Mouse (Mus musculus) kidney, adult 2 months (tissue): Measurements from ENCODE around the gene Gm16253. TPM values are rescaled to one million over a fixed set of nuclear protein-coding genes. Genes with fewer than 3 reads are reported as not detected.

Experiments
- DNase-seq: peaks from one replicate; pipeline ENCODE4 v3.0.0; 2021
- H3K27ac ChIP-seq: fragments of 200-500 bp; 2 replicates; pipeline ENCODE4 v1.5.1; 2012; ENCODE audit warnings: low read depth, low read length, control low read depth, inconsistent platforms; ENCODE audit not compliant: insufficient read depth
- H3K27me3 ChIP-seq: fragments of 200-500 bp; replicated peaks from 2 replicates; pipeline ENCODE4 v1.6.1; 2012; ENCODE audit warnings: mild to moderate bottlenecking, moderate library complexity, low read length, inconsistent platforms; ENCODE audit not compliant: control insufficient read depth, insufficient read depth
- H3K36me3 ChIP-seq: fragments of 200-500 bp; 2 replicates; pipeline ENCODE4 v1.6.1; 2012; ENCODE audit warnings: mild to moderate bottlenecking, moderate library complexity, low read length, inconsistent platforms; ENCODE audit not compliant: control insufficient read depth, insufficient read depth
- H3K4me1 ChIP-seq: fragments of 200-500 bp; 2 replicates; pipeline ENCODE4 v1.6.1; 2011; ENCODE audit warnings: low read length; ENCODE audit not compliant: control insufficient read depth, insufficient read depth
- H3K4me3 ChIP-seq: fragments of 200-500 bp; 2 replicates; pipeline ENCODE4 v1.5.1; 2011; ENCODE audit warnings: mild to moderate bottlenecking, low read depth, low read length, control low read depth; ENCODE audit not compliant: insufficient read depth
- CTCF ChIP-seq: fragments of 200-500 bp; conservative IDR thresholded peaks from 2 replicates; pipeline ENCODE4 v1.5.1; 2011; ENCODE audit warnings: low read depth, mild to moderate bottlenecking, control low read depth, low read length, moderate library complexity, mixed read lengths; ENCODE audit not compliant: insufficient read depth, insufficient read length
- POLR2A ChIP-seq: fragments of 200-500 bp; IDR thresholded peaks from one replicate; pipeline ENCODE4 v1.6.1; 2011; ENCODE audit warnings: low read depth, low read length, control low read depth
- WGBS: fragments of 180-500 bp; shearing (Covaris S2); methylation state at CpG from one replicate; pipeline ENCODE4 v1.1.7; 2018; 5-methylcytosine and 5-hydroxymethylcytosine counted together
- polyA plus RNA-seq: library from polyadenylated mRNA; depleted of rRNA; stranded (reverse); fragments of >200 nt; gene quantifications from 2 replicates; pipeline ENCODE4 v1.2.3, GENCODE M21; 2012

Gm16253 gene
- polyA plus RNA-seq, 1 experiment: not detected

- H3K36me3 ChIP-seq: no peaks in the 10 kb centered on the region
- TF ChIP-seq POLR2A (no peak), CTCF (no peak)
- DNase-seq: no peak
- peaks cover 1% of the 10 kb centered on the region; the same call in 1 of the 2 replicates for H3K4me1 ChIP-seq
- H3K27me3 ChIP-seq: no peaks in the 10 kb centered on the region
- H3K4me3 ChIP-seq: no peak overlapping the region
- 85% methylated on average over 8 of the region's 8 CpGs for WGBS
- no peak overlapping the region for H3K27ac ChIP-seq
Measured at GRCm38 (mm10) chr3:96542554-96542953, 34.2 kb upstream of the Gm16253 start.

GRCm38 (mm10) chr3:96543345-96543744 lies 33.4 kb upstream of the Gm16253 start:
- Histone ChIP-seq H3K4me1 (peaks cover 2% of the 10 kb centered on the region; the same call in 1 of the 2 replicates), H3K36me3 (no peaks in the 10 kb centered on the region), H3K27ac (no peak overlapping the region), H3K27me3 (no peaks in the 10 kb centered on the region), H3K4me3 (no peak overlapping the region)
- 78% methylated on average over 11 of the region's 11 CpGs for WGBS
- no peak for DNase-seq
- no peak for TF ChIP-seq CTCF
- no peak for TF ChIP-seq POLR2A

GRCm38 (mm10) chr3:96545565-96545964 lies 31.2 kb upstream of the Gm16253 start:
- Histone ChIP-seq H3K27me3 (no peaks in the 10 kb centered on the region), H3K4me1 (peaks cover 2% of the 10 kb centered on the region; the same call in 1 of the 2 replicates), H3K27ac (no peak overlapping the region), H3K4me3 (no peak overlapping the region), H3K36me3 (no peaks in the 10 kb centered on the region)
- DNase-seq: peak; percentile 31
- WGBS: 23% methylated on average over 1 of the region's 1 CpGs
- no peak for TF ChIP-seq CTCF
- TF ChIP-seq POLR2A: no peak

- H3K36me3 ChIP-seq: no peaks in the 10 kb centered on the region
- no peaks in the 10 kb centered on the region for H3K27me3 ChIP-seq
- H3K4me1 ChIP-seq: peaks cover 9% of the 10 kb centered on the region; the same call in 1 of the 2 replicates
- H3K4me3 ChIP-seq: no peak overlapping the region
- H3K27ac ChIP-seq: no peak overlapping the region
- no peak for DNase-seq
- no peak for TF ChIP-seq POLR2A
- TF ChIP-seq CTCF: no peak
- 51% methylated on average over 4 of the region's 4 CpGs for WGBS
Measured at GRCm38 (mm10) chr3:96546880-96547279, 29.9 kb upstream of the Gm16253 start.

GRCm38 (mm10) chr3:96547389-96547960 lies 29.3 kb upstream of the Gm16253 start:
- no peaks in the 10 kb centered on the region for H3K36me3 ChIP-seq
- peaks cover 10% of the 10 kb centered on the region; the same call in 1 of the 2 replicates for H3K4me1 ChIP-seq
- DNase-seq: peak; percentile 80
- 10% methylated on average over 14 of the region's 14 CpGs for WGBS
- no peaks in the 10 kb centered on the region for H3K27me3 ChIP-seq
- no peak overlapping the region for H3K27ac ChIP-seq
- no peak for TF ChIP-seq POLR2A
- peak; percentile 90 for TF ChIP-seq CTCF
- H3K4me3 ChIP-seq: no peak overlapping the region

GRCm38 (mm10) chr3:96548824-96549223 lies 28.0 kb upstream of the Gm16253 start:
- no peaks in the 10 kb centered on the region for H3K27me3 ChIP-seq
- WGBS: 95% methylated on average over 7 of the region's 7 CpGs
- peaks cover 11% of the 10 kb centered on the region; the same call in 1 of the 2 replicates for H3K4me1 ChIP-seq
- DNase-seq: no peak
- H3K4me3 ChIP-seq: no peak overlapping the region
- H3K27ac ChIP-seq: no peak overlapping the region
- H3K36me3 ChIP-seq: no peaks in the 10 kb centered on the region
- TF ChIP-seq POLR2A (no peak), CTCF (no peak)

GRCm38 (mm10) chr3:96549346-96549745 lies 27.4 kb upstream of the Gm16253 start:
- no peak for DNase-seq
- H3K27ac ChIP-seq: no peak overlapping the region
- 91% methylated on average over 5 of the region's 5 CpGs for WGBS
- H3K4me1 ChIP-seq: peaks cover 16% of the 10 kb centered on the region; the same call in 1 of the 2 replicates
- TF ChIP-seq CTCF: no peak
- no peak for TF ChIP-seq POLR2A
- H3K27me3 ChIP-seq: no peaks in the 10 kb centered on the region
- no peaks in the 10 kb centered on the region for H3K36me3 ChIP-seq
- H3K4me3 ChIP-seq: no peak overlapping the region
